Mouse (Mus musculus): ENCODE measurements at regions not wholly inside any gene's neighbourhood (a gene's known extent, or its start where the extent isn't known, plus 50 kb on each side); places are given as distances from the start of the nearest gene placed in this dataset.

- CTCF ChIA-PET, result interaction anchor here (0.6 kb wide), 1 partner anchor 181 kb away, joined by 3 read pairs; no protein-coding TSS in a partner anchor
Measured at GRCm38 (mm10) chr8:35877581-35877980, 112.0 kb downstream of the Gm19410 start.

- CTCF ChIA-PET, result no interaction called here
Measured at GRCm38 (mm10) chr8:35881810-35882209, 116.2 kb downstream of the Gm19410 start.

GRCm38 (mm10) chr8:35882638-35883455, 117.3 kb downstream of the Gm19410 start:
- CTCF ChIA-PET, result interaction anchor here (0.7 kb wide), 1 partner anchor 163 kb away, joined by 3 read pairs; no protein-coding TSS in a partner anchor

GRCm38 (mm10) chr8:35883456-35883780, 117.8 kb downstream of the Gm19410 start:
- CTCF ChIA-PET, result no interaction called here

- CTCF ChIA-PET, result no interaction called here
Measured at GRCm38 (mm10) chr8:35884545-35884944, 119.0 kb downstream of the Gm19410 start.

DNA sequence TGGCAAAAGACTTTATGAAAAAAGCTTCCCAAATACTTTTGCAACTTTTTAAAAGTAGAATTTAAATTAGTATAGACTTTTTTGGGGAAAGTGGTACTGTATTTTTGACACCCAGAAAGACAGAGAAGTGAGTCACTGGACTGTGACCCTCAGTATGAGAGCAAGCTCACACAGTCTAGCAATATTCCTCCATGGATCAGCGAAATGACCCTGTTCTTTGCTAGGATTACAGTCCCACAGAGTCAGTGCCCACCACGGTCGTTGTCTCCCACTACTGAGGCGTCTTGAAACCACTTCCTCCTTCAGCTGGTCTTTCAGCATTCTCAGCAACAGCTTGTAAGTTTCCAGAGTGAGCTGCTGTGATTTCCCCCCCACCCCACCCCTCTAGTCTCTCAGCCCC, 124.5 kb downstream of the Gm19410 start:
- CTCF ChIA-PET, result no interaction called here

DNA sequence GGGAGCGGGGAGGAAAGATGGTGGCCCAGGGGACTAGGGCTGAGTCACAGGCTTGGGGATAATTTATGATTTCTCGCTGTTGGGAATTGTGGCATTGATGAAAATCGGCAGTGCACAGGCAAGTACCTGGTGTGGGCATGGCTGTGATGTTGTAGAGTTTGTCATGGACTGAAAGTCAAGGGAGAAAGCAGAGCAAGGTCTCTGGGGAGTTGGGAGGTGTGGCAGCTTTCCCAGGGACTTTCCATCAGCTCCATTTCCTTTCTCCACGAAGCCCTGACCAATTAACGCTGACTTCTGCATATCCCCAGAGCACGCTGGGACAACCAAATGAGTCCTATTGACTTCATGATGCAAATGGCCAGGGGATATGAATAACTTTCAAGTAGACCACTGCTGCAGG, 126.2 kb downstream of the Gm19410 start:
- CTCF ChIA-PET, result no interaction called here

- CTCF ChIA-PET, result no interaction called here
Measured at GRCm38 (mm10) chr8:35898493-35898892, 132.9 kb downstream of the Gm19410 start.

GRCm38 (mm10) chr8:35901490-35901889, 135.9 kb downstream of the Gm19410 start:
- CTCF ChIA-PET, result no interaction called here

DNA sequence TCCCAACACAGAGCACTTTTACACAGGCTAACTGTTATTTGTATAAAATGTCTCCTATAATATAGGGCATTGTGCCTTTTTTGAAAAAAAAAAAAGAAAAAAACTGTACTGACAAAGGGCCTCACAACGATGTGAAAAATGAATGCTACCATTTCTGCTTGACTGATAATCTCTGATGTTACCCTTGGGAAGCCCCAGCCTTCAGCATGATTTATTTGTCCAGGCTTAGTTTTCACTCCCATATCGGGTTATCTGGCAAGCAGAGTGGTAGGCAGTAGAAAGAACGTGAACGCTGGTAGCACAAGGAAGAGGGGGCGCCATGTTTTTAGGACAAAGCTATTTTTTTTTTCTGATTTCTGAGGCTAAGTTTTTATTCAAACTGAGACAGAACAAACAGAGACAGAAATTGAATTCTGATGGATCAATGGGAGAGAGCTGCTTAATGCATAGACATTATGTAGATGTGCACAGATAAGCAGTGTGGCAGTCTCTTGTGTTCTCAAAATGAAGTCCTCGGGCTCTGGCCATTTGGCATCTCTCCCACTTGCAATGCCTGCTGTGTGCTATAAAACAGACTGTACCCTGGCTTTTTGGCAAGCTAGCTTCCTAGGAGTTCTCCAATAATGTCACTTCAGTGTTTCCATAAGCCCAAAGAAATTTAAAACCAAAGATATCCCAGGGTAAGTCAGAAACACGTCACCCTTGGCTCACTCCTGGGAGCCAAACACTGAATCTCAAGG, 139.3 kb downstream of the Gm19410 start:
- CTCF ChIA-PET, result interaction anchor here (0.5 kb wide), 2 partner anchors 54 to 279 kb away, joined by 3 read pairs; no protein-coding TSS in a partner anchor

GRCm38 (mm10) chr8:35907998-35908397, 142.4 kb downstream of the Gm19410 start:
- CTCF ChIA-PET, result no interaction called here

DNA sequence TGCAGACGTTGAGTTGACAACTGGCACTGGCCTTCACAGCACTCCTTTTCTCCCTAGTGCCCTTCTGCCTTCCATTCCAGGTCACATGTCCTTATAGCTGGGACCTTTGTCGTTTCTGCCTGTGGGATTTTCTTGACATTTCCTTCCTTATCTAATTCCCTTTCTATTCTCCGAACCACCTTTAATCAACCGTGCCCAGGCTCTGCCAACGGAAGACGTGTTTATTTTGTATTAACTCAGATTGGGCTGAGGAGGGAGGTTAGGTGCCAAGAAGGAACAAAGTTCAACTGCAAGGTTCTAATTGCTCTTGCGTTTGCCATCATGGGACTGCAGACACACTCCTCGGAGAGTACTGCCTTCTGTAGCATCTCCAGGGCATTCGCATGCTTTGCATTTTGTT, 146.7 kb downstream of the Gm19410 start:
- CTCF ChIA-PET, result no interaction called here

- CTCF ChIA-PET, result no interaction called here
Measured at GRCm38 (mm10) chr8:35915878-35916518, 150.4 kb downstream of the Gm19410 start.

- CTCF ChIA-PET, result no interaction called here
Measured at GRCm38 (mm10) chr8:35917573-35917972, 152.0 kb downstream of the Gm19410 start.

GRCm38 (mm10) chr8:35919451-35919850, 153.9 kb downstream of the Gm19410 start:
- CTCF ChIA-PET, result no interaction called here

- CTCF ChIA-PET, result no interaction called here
Measured at GRCm38 (mm10) chr8:35919859-35920675, 154.5 kb downstream of the Gm19410 start.

DNA sequence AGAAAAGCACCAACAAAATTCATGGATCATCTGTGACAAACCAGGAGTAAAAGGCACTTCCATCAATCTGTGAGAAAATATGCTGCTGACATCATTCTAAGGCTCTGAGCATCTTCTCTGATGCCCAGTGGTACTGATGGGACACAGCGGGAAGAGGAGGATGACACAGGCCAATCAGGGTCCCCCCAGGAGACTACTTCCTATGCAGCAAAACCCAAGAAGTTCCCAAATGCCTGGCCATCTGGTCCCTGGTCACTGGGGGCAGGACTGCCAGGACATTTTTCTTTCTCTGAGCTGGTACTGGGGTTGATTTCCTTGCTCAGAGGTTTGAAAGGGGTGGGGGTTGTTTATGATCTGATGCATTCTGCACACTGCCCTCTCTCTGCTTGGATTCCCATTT, 158.4 kb downstream of the Gm19410 start:
- CTCF ChIA-PET, result no interaction called here

- CTCF ChIA-PET, result no interaction called here
Measured at GRCm38 (mm10) chr8:35927408-35927871, 161.8 kb downstream of the Gm19410 start.

GRCm38 (mm10) chr8:35930291-35930690, 164.7 kb downstream of the Gm19410 start:
- CTCF ChIA-PET, result no interaction called here

DNA sequence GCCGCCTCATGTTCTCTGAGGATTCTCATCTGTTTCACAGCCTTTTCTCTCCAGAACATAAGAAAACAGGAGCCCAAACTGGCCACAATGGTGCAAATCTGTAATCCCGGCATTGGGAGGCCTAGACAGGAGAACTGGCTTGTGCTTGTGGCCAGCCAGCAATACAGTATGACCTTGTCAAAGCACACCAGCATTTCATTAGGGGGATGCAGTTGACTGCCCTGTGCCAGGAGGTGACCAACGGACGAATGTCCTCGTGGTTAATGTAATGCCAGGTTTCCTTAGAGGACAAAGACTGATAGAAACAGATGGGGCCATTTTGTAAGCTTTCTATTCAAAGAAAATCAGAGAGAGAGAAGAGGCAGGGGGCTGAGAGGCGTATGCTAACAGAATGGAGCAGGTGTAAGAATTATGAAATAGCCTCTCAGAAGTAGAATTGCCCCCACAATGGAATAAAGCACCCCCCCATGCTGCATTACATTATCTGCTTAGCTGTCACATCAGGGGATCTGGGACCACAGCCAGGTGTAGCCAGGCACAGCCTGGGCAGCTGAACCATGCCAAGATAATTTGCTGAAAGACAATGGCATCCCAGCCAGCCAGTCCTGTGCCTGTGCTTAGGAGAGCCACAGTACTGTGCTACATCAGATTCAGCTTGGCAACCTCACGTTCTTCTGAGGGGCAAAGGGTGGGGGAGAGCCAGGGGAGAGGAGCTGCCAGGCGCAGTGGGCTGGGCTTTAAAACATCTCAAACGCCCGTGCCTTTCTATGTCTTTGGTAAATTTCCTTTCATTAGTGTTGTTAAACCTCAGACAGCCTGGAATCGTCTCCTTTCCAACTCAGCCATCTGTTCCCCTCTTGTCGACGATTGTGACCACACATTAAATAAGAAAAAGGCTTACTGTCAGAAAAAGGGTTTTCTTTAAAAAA, 167.9 kb downstream of the Gm19410 start:
- CTCF ChIA-PET, result no interaction called here

GRCm38 (mm10) chr8:35934115-35934607, 168.6 kb downstream of the Gm19410 start:
- CTCF ChIA-PET, result no interaction called here

All from spleen, embryonic (tissue).